ENCODE assay signal across 9 mouse cellular contexts in genomic region chr12:16610936-16611335, GRCm38 (mm10). TPM values are rescaled to one million over a fixed set of nuclear protein-coding genes. Genes with fewer than 3 reads are reported as not detected.
DNase-seq lines count a peak whose midpoint lies in the region; TF ChIP-seq lines count a peak whose summit lies in the region.
"Had no signal": no experiment of that assay in that cellular context is flagged by ENCODE, and none has a peak within 500 bp of the region (broad histone marks: within the 10 kb centered on the region; RNA-seq: fewer than 3 reads in every experiment).

Gene Lpin1, minus strand, starts transcription at chr12:16610966.

- intact Hi-C loops in gastrocnemius, adult 2 months (cut with DNase I) = no loop called here

- H3K9ac ChIP-seq in ES-E14 (ENCODE audit: insufficient read depth, low read depth, low read length, poor library complexity, severe bottlenecking) = no peak within 1 kb of the TSS

- no peaks in the 10 kb centered on the region for H3K4me1 ChIP-seq in ES-E14 (ENCODE audit: control insufficient read depth in 2 of 2, insufficient read depth in 2 of 2, low read length in 2 of 2, poor library complexity in 1 of 2)

- H3K9me3 ChIP-seq in ES-E14 (ENCODE audit: control insufficient read depth, insufficient read depth, low read depth, low read length) = no peaks in the 10 kb centered on the region

- H3K27ac ChIP-seq in ES-E14 (ENCODE audit: insufficient read depth, low read depth, low read length, poor library complexity, severe bottlenecking) = no peak within 1 kb of the TSS
- peak within 1 kb of the TSS; percentile 94 for H3K27ac ChIP-seq in gastrocnemius, adult 2 months
- H3K27ac ChIP-seq: kidney, postnatal 0 days had no signal

- no peak for DNase-seq in heart, adult 18-20 months
- DNase-seq in heart, adult 11 months = no peak
- DNase-seq in ES-E14 (ENCODE audit: low read depth, low spot score) = no peak
- DNase-seq in gastrocnemius, adult 2 months = no peak
- no peak for DNase-seq in left cerebral cortex, adult 8-10 months (ENCODE audit: low spot score in 2 of 2)
- DNase-seq in right cerebral cortex, postnatal 25 days = no peak
- no peak for DNase-seq in lung, postnatal 36 days
- DNase-seq in adipocyte (ENCODE audit: low spot score) = no peak

- in situ Hi-C loops in ES-E14 (cut with MboI; ENCODE audit: low sequenced_read_pairs in 2 of 2, unreplicated experiment in 2 of 2) = no loop called here

- no peak for TF ChIP-seq CTCF in gastrocnemius, adult 2 months (IDR thresholded peaks at IDR 0.05)

- H3K4me3 ChIP-seq in ES-E14 (ENCODE audit: insufficient read depth in 1 of 2, low read depth in 1 of 2, low read length in 2 of 2, poor library complexity in 1 of 2, severe bottlenecking in 1 of 2) = no peak within 1 kb of the TSS
- no peak within 1 kb of the TSS for H3K4me3 ChIP-seq in gastrocnemius, adult 2 months

- no peaks in the 10 kb centered on the region for H3K36me3 ChIP-seq in ES-E14 (ENCODE audit: control insufficient read depth, insufficient read depth, low read length, poor library complexity, severe bottlenecking)

TF ChIP-seq in ES-E14, 5 proteins besides CTCF, POLR2A, EP300 and RAD21:
- TF ChIP-seq ZNF384 (IDR thresholded peaks at IDR 0.05; ENCODE audit: low read depth, low read length) (no peak), HCFC1 (IDR thresholded peaks at IDR 0.05; ENCODE audit: borderline replicate concordance, insufficient read depth, low read length) (no peak), MAFK (IDR thresholded peaks at IDR 0.05; ENCODE audit: insufficient read depth, low read depth, low read length) (no peak), CHD2 (IDR thresholded peaks at IDR 0.05; ENCODE audit: low read depth, low read length) (no peak), ZC3H11A (IDR thresholded peaks at IDR 0.05; ENCODE audit: borderline replicate concordance, low read depth, low read length) (no peak)
TF ChIP-seq in ES-E14: peak in this region for 0.

RNA-seq across cellular contexts. Expression of gene Lpin1, which starts in this region (rescaled TPM):
- total RNA-seq in heart, adult 18-20 months (2021) = 100 to 1,000 TPM; 161 to 165 TPM
- 15.8 and 20.0 TPM in 2 replicates for total RNA-seq in ES-E14 (2012; rRNA removed)
- total RNA-seq in gastrocnemius, adult 2 months (2021) = 100 to 1,000 TPM; 279 to 395 TPM
- total RNA-seq in left cerebral cortex, adult 8-10 months (2022) = 10 to 100 TPM; 26.7 to 30.0 (median 27.1) TPM
